Mouse (Mus musculus): Measurements from ENCODE around the gene Tmem80. TPM values are rescaled to one million over a fixed set of nuclear protein-coding genes. Genes with fewer than 3 reads are reported as not detected.

Gene Tmem80
- polyA plus RNA-seq, 1 experiment = 66.7 TPM

- TF ChIP-seq POLR2A (IDR thresholded peaks at IDR 0.05; ENCODE audit: borderline replicate concordance, insufficient read depth, low read length) = no peak
- no peak for TF ChIP-seq CTCF (IDR thresholded peaks at IDR 0.05; ENCODE audit: borderline replicate concordance, insufficient read depth, low read depth, low read length)
- Histone ChIP-seq H3K4me3 (replicated peaks; ENCODE audit: insufficient read depth, low read depth, low read length) (no peak overlapping the region), H3K27ac (ENCODE audit: insufficient read depth, low read length) (peak overlapping the region; percentile 75; the same call in 1 of the 2 replicates), H3K4me1 (ENCODE audit: control insufficient read depth, insufficient read depth, low read length) (no peaks in the 10 kb centered on the region), H3K27me3 (ENCODE audit: control insufficient read depth, insufficient read depth, low read length) (no peaks in the 10 kb centered on the region)
- DNase-seq = no peak
- 73% methylated on average over 4 of the region's 4 CpGs for WGBS
Measured at GRCm38 (mm10) chr7:141381068-141381835, 53.7 kb downstream of the Tmem80 start.

Other genes starting within 250 kb of the Tmem80 start
- gene Pkp3, start 249.5 kb upstream of the Tmem80 start, polyA plus RNA-seq (2012; rRNA removed) = 9.6 and 11.2 TPM in 2 replicates
- gene Sigirr, start 227.2 kb upstream of the Tmem80 start, polyA plus RNA-seq (2012; rRNA removed) = 2.8 and 4.1 TPM in 2 replicates
- gene Ano9, start 209.9 kb upstream of the Tmem80 start, polyA plus RNA-seq (2012; rRNA removed) = 0.08 TPM in 1 of 2 replicates, not detected in the other
- 62.4 and 64.2 TPM in 2 replicates for gene Ptdss2, start 205.4 kb upstream of the Tmem80 start, polyA plus RNA-seq (2012; rRNA removed)
- 66.9 and 67.4 TPM in 2 replicates for gene Rnh1, start 154.9 kb upstream of the Tmem80 start, polyA plus RNA-seq (2012; rRNA removed)
- 169 and 186 TPM in 2 replicates for gene Hras, start 133.7 kb upstream of the Tmem80 start, polyA plus RNA-seq (2012; rRNA removed)
- gene Lrrc56, start 133.6 kb upstream of the Tmem80 start, polyA plus RNA-seq (2012; rRNA removed) = 5.6 and 6.3 TPM in 2 replicates
- 0.19 and 0.26 TPM in 2 replicates for gene Lmntd2, start 113.7 kb upstream of the Tmem80 start, polyA plus RNA-seq (2012; rRNA removed)
- 5.5 TPM in 2 replicates for gene Rassf7, start 111.9 kb upstream of the Tmem80 start, polyA plus RNA-seq (2012; rRNA removed)
- 31.2 and 32.0 TPM in 2 replicates for gene Phrf1, start 99.0 kb upstream of the Tmem80 start, polyA plus RNA-seq (2012; rRNA removed)
- 4.7 and 5.6 TPM in 2 replicates for gene Irf7, start 61.3 kb upstream of the Tmem80 start, polyA plus RNA-seq (2012; rRNA removed)
- 0.07 TPM in 1 of 2 replicates, not detected in the other for gene Cdhr5, start 51.0 kb upstream of the Tmem80 start, polyA plus RNA-seq (2012; rRNA removed)
- 0.70 and 1.0 TPM in 2 replicates for gene Sct, start 48.6 kb upstream of the Tmem80 start, polyA plus RNA-seq (2012; rRNA removed)
- gene Drd4, start 35.7 kb upstream of the Tmem80 start, polyA plus RNA-seq (2012; rRNA removed) = 0.49 and 0.76 TPM in 2 replicates
- 47.5 and 49.3 TPM in 2 replicates for gene Deaf1, start within 50 bp of the Tmem80 start, polyA plus RNA-seq (2012; rRNA removed)
- 77.3 and 90.4 TPM in 2 replicates for gene Eps8l2, start 11.1 kb downstream of the Tmem80 start, polyA plus RNA-seq (2012; rRNA removed)
- 222 and 232 TPM in 2 replicates for gene Taldo1, start 64.5 kb downstream of the Tmem80 start, polyA plus RNA-seq (2012; rRNA removed)
- 48.1 and 49.2 TPM in 2 replicates for gene Gatd1, start 86.4 kb downstream of the Tmem80 start, polyA plus RNA-seq (2012; rRNA removed)
- gene Cend1, start 101.8 kb downstream of the Tmem80 start, polyA plus RNA-seq (2012; rRNA removed) = 375 and 402 TPM in 2 replicates
- 328 and 384 TPM in 2 replicates for gene Slc25a22, start 110.2 kb downstream of the Tmem80 start, polyA plus RNA-seq (2012; rRNA removed)
- gene Pidd1, start 116.3 kb downstream of the Tmem80 start, polyA plus RNA-seq (2012; rRNA removed) = 3.2 and 4.4 TPM in 2 replicates
- 481 and 571 TPM in 2 replicates for gene Rplp2, start 119.6 kb downstream of the Tmem80 start, polyA plus RNA-seq (2012; rRNA removed)
- gene Pnpla2, start 127.5 kb downstream of the Tmem80 start, polyA plus RNA-seq (2012; rRNA removed) = 46.8 and 51.3 TPM in 2 replicates
- 8.3 and 10.1 TPM in 2 replicates for gene Cracr2b, start 133.4 kb downstream of the Tmem80 start, polyA plus RNA-seq (2012; rRNA removed)
- 68.7 and 73.9 TPM in 2 replicates for gene Cd151, start 139.7 kb downstream of the Tmem80 start, polyA plus RNA-seq (2012; rRNA removed)
- gene Polr2l, start 147.4 kb downstream of the Tmem80 start, polyA plus RNA-seq (2012; rRNA removed) = 58.9 and 62.3 TPM in 2 replicates
- 140 and 162 TPM in 2 replicates for gene Tspan4, start 147.5 kb downstream of the Tmem80 start, polyA plus RNA-seq (2012; rRNA removed)
- 35.8 and 37.9 TPM in 2 replicates for gene Chid1, start 212.1 kb downstream of the Tmem80 start, polyA plus RNA-seq (2012; rRNA removed)
- gene Ap2a2, start 234.4 kb downstream of the Tmem80 start, polyA plus RNA-seq (2012; rRNA removed) = 94.8 and 96.7 TPM in 2 replicates

Measured in cerebellum, adult 2 months (tissue).